Mouse (Mus musculus): ENCODE measurements around the gene Eid3. TPM values are rescaled to one million over a fixed set of nuclear protein-coding genes. Genes with fewer than 3 reads are reported as not detected.

Eid3 gene
- total RNA-seq, 1 experiment from 2014 or later = 3.0 TPM

DNA sequence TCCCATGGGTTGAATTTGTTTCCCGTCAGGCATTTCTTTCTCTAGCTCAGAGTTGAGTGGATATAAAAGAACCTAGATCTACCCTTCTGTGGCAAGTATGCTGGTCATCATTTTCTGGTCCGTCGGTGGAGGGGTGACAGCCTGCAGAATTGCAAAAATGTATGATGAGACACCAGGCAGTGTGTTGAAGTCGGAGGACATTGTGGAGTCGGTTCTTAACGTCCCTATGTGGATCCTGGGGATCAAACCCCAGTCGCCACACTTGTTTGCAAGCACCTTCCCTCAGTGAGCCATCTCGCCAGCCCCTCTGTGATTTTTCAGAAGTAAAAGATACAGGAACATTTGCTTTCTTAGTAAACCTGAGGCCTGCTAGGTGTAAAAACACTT lies 5.5 kb upstream of the Eid3 start:
- peak; percentile 10 for DNase-seq

DNA sequence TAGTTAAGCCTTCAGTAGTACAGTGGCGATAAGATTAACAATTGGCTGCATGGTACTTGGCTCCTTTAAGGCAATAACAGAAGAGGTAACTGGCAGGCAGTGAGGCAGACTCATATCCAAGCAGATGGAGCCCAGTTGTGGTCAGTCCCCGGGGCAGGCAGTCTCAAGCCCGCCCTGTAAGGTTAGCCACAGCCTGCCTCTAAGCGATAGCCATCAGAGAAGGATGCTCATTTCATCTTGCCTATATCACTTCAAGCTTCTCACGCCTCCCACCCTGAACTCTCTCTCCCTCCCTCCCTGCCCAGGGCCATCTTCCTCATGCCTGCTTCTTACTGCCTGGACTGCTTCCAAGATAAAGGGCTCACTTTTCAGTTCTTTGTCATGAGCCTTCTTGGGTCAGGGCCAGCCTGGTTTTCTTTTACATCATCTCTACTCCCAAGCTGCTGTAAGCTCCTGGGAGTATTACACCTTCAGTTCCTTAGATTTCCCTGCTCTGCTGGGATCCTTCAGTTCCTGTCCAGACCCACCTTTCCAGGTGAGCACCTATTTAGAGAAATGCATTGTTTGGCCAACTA lies 3.2 kb upstream of the Eid3 start:
- peak; percentile 73 for DNase-seq

DNA sequence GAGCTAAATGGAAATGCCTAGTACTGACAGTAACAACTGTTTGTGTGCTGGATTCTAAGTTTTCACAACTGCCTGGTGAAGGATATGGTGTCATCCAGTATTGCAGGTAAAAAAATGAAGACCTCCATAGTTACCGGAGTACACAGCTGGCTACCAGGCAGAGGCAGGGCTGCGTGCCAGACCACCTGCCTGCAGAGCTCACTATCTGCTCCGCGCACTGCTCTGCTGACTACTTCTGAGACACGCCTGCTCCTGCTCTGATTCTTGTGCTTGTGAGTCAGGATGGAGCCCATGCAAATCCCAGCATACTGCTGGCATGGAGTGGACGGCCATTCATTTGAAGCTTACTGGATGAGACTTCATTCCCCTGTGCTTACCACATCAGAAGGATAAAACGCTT lies 2.6 kb upstream of the Eid3 start:
- DNase-seq = no peak

- no peak for DNase-seq
Measured at GRCm38 (mm10) chr10:82866832-82867231, 406 bp downstream of the Eid3 start.

DNA sequence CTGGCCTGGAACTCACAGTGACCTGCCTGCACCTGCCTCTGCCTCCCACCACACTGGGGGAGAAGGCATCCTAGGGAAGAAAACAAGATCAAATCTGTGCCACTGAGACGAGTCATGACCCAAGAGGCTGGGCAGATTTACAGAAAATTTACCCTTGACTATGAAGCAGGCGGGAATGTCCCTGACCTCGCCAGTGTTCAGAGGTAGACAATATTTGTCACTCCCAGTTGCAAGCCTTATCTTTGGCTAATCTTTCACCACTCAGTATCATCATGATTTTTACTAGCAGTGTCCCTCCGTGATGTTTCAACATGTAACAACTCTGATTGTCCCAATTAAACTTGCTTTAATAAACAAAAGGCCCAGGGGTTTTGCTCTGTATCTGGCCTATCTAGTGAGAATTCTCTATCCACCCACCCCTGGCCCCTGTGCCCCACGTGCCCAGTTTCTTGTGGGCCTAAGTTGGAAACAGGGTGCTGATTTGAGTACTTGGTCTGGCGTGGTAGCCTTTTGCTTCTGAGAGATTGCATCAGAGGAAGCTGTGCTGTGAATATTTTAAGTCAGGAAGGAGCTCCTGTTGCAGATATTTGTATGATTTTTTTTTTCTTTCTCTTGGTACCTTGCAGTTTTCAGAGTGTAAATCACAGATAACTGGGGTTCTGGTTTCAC lies 2.1 kb downstream of the Eid3 start:
- peak; percentile 64 for DNase-seq

GRCm38 (mm10) chr10:82875446-82875845 lies 9.0 kb downstream of the Eid3 start:
- DNase-seq = no peak

DNA sequence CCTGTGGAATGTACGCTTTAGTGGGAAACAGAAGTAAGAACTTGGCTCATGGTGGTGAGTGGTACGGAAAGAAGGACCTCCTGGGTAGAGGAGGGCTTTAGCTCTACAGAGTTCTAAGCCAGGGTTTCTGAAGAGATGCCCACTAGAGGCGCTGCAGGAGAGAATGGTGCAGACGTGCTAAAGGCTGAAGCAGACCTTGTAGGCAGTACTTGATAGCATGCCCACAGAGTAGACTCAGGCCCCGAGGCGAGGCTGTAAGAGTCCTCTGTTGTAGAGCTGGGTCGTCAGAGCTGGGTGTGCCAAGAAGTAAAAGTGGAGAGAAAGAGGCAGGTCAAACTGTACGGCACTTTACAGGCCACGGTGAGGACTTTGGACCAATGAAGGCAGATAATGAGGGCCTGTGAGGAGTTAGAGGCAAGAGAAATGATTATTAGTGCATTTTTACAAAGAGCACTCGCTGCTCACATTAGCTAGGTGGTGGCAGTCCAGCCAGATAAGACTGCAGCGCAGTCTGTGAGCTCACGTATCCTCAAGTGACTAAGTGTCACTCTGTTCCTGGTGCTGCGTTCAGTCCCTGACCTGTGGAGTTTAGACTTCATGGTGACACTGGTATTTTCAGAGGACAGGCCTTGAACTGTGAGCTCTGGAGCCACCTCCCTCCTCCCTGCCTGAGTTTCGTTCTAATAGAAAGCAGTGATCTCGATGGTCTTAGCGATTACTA lies 9.8 kb downstream of the Eid3 start:
- peak; percentile 65 for DNase-seq

DNA sequence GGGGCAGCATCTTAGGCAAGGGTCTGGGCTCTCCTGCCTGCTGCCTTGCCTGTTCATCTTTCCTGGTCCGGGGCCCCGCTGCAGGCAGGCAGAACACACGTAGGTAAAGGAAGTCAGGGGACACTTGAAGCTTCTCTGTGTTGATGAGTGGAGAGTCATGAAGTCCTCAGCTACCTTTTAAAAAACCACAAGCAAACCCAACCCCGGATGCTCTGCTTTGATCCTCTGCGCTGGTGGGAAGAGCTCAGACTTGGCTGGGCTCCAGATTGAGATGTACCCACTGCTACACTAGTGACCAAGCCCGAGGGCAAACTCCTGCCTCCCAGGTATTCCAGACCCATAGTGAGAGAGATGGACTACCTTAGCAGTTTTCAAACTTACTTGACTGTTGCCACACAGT lies 20.9 kb downstream of the Eid3 start:
- DNase-seq = no peak

DNA sequence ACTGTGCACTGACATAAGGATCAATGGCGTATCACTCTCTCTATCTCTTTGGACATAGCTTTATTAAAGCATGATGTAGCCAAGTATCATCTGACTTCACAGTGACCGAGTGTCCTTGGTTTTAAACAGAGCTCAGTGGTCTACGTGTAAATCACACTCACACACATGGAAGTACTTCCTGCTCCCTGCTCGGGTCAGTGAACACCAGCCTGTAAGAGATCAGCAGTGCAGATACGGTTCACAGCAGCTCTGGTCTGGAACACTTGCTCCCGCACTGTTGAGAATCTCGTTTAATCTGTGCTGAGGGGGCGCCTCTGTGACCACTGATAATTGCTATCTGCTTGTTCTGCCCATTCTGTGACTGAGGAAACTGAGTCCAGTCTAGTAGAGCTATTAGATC lies 22.1 kb downstream of the Eid3 start:
- DNase-seq = no peak

- DNase-seq = peak; percentile 92
Measured at GRCm38 (mm10) chr10:82889447-82889973, 23.1 kb downstream of the Eid3 start.

- DNase-seq = no peak
Measured at GRCm38 (mm10) chr10:82890936-82891335, 24.5 kb downstream of the Eid3 start.

- no peak for DNase-seq
Measured at GRCm38 (mm10) chr10:82891427-82891826, 25.0 kb downstream of the Eid3 start.

DNA sequence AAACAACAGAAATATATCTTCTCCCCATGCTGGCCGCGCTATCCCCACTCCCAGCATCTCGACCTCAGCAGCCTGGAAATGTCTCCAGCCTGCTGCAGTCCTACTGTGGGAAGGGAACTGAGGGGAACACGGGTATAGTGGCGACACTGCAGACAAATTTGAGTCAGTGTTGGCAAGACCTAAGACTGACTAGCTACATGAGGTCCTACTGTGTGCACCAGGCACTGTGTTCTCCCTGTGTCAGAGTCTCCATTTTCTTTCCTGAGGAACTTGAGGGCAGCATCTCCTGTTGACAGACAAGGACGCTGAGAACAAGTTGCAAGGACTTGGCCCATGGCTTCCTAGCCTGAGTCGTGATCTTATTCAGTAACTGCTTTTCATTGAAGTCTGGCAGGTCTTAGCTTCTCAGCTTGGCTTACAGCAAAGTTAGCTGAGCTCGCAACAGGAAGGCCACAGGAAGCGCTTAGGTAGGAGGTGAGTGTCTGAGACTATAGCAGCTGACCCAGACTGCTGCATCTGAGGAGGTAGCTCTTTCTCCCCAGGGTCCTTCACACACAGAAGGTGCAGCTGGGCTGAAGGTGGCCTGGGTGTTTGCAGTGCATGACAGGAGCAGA lies 26.1 kb downstream of the Eid3 start:
- no peak for DNase-seq

DNA sequence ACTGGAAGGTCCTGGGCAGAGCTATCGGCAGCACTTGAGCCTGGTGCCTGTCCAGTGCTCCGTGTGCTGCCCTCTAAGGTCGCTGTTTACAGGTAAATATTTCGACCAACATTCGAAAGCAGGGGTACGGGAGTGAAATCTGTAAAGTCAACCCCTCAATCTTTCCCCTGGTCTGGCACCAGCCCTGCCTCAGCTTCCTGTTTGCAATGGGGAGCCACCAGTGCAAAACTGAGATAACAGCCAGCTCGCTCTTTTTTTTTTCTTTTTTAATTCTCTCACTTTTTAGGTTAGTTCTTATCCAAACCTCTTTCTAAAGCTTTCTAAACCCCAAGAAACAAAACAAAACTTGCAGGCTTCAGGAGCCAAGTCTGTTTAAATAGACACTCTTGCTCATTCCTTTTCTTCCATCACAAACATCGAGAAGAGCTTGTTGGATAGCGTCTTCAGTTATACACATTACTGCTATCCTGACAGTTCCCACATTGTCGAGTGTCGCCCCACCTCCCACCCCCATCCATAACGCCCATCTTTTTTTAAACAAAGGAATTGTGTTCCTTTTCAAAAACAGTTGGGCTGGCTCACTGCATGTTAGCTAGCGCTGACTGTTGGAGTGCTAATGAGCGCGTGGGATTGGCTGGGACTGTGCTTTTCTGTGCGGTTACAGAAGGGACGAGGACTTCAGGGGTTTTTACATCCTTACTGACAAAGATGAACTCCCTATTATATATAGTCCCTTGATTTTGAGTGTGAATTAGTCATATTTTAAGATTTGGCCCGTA lies 27.6 kb downstream of the Eid3 start:
- DNase-seq = no peak

DNA sequence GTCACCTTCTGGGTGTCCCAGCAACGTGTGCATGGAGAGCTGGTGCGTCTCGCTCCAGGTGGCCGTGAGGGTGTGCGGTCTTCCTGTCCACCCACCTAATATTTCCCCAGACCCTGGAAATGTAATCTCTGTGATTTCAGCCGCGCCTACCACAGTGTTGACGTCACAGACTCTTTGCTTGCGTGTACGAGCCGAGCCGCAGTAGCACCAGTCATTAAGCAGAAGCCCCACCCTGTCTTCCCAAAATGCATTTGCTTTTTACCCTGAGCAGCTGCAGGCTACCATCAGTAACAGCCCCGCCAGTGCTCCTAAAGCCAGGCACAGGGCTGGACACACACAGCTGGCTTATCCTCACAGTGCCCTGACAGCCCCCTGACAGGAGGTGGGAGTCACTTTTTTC lies 31.5 kb downstream of the Eid3 start:
- DNase-seq = no peak

DNA sequence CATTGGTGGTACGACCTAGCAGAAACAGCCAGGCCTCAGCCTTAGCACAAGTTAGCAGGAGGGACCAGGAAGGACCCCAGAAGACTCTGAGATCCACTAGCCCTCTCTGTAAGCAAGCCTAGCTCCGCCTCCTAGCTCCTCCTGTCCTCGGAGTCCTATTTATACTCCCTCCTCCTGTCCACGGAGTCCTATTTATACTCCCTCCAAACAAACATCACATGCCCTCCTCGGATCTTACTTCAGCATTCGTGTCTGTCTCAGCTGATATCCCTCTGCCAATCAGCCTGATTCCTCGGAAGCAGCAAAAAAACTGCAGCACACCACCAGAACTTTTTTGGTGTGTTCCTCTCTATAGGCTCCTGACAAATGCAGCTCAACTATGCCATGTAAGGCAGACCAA lies 32.5 kb downstream of the Eid3 start:
- DNase-seq = no peak

- DNase-seq = peak; percentile 49
Measured at GRCm38 (mm10) chr10:82899810-82900421, 33.5 kb downstream of the Eid3 start.

- no peak for DNase-seq
Measured at GRCm38 (mm10) chr10:82900546-82900945, 34.1 kb downstream of the Eid3 start.

GRCm38 (mm10) chr10:82901436-82901835 lies 35.0 kb downstream of the Eid3 start:
- peak; percentile 91 for DNase-seq

- DNase-seq = no peak
Measured at GRCm38 (mm10) chr10:82908526-82908925, 42.1 kb downstream of the Eid3 start.

DNA sequence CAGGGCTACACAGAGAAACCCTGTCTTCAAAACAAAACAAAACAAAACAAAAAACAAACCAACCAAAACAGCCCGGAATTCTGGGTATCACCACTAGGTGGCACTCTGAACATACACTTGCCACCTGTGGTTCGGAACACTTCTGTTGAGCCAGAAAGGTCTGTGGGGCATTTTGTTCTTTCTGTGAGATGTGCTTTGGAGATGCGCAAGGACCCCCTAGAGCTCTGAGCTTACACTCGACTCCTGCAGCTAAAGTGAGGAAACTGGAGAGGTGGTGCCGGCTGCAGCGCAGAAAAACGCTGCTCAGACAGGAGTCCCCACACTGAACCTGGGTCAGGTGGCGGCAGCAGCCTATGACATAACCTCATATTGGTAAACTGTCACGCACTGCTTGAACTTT lies 43.0 kb downstream of the Eid3 start:
- DNase-seq = peak; percentile 75

DNA sequence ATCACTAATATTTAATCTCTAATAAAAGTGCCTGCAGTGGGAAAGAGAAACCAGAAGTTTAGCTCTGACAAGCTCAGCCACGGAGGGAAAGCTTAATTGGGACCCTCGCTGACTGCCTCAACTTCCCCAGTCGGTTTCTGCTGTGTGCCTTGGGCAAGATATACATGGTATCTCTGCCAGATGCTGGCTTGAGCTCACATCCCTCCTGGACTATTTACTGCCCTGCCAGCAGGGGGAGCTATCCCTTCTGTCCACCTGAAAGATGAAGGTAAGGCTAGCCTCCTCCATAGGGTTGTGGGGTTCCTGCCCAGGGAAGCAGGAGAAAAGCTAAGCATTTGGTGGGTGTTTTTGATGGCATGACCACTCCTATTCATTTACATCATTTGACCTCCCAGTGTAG lies 43.8 kb downstream of the Eid3 start:
- DNase-seq = peak; percentile 63

Measured in adrenal gland, postnatal 14 days (tissue).